Mouse (Mus musculus) midbrain, embryonic 11.5 days (tissue): ENCODE data around the gene Mapk12. TPM values are rescaled to one million over a fixed set of nuclear protein-coding genes. Genes with fewer than 3 reads are reported as not detected.

Experiments
- ATAC-seq: fragments of 200-750 bp; cut with Nextera tagmentation; 2 replicates; pipeline ENCODE4 v1.8.0; 2017; ENCODE audit warnings: moderate TSS enrichment, moderate library complexity; ENCODE audit not compliant: low FRiP score
- DNase-seq: peaks from one replicate; pipeline ENCODE4 v3.0.0; 2015; ENCODE audit warnings: low spot score; ENCODE audit errors: missing footprints
- H3K27ac ChIP-seq: fragments of 300-500 bp; sonication (generic); 2 replicates; pipeline ENCODE4 v1.5.1; 2014; ENCODE audit warnings: low read depth, low read length
- H3K27me3 ChIP-seq: fragments of 300-500 bp; sonication (generic); 2 replicates; pipeline ENCODE4 v1.6.1; 2014; ENCODE audit warnings: mild to moderate bottlenecking, low read length, moderate library complexity, mixed read lengths; ENCODE audit not compliant: control insufficient read depth, insufficient read depth
- H3K36me3 ChIP-seq: fragments of 300-500 bp; sonication (generic); 2 replicates; pipeline ENCODE4 v1.6.1; 2014; ENCODE audit warnings: mild to moderate bottlenecking, low read length, moderate library complexity, mixed read lengths; ENCODE audit not compliant: control insufficient read depth, insufficient read depth
- H3K4me1 ChIP-seq: fragments of 300-500 bp; sonication (generic); 2 replicates; pipeline ENCODE4 v1.6.1; 2014; ENCODE audit warnings: low read length; ENCODE audit not compliant: control insufficient read depth, insufficient read depth
- H3K4me2 ChIP-seq: fragments of 300-500 bp; sonication (generic); 2 replicates; pipeline ENCODE4 v1.6.1; 2014; ENCODE audit warnings: mild to moderate bottlenecking, moderate library complexity
- H3K4me3 ChIP-seq: fragments of 300-500 bp; sonication (generic); 2 replicates; pipeline ENCODE4 v1.5.1; 2014; ENCODE audit warnings: low read depth, low read length
- H3K9ac ChIP-seq: fragments of 300-500 bp; sonication (generic); 2 replicates; pipeline ENCODE4 v1.6.1; 2014; ENCODE audit warnings: low read length
- H3K9me3 ChIP-seq: fragments of 300-500 bp; sonication (generic); 2 replicates; pipeline ENCODE4 v1.6.1; 2016; ENCODE audit warnings: low read length; ENCODE audit not compliant: control insufficient read depth
- WGBS: fragments of 180-500 bp; shearing (Covaris S2); extraction: QIAGEN DNeasy Blood & Tissue Kit; methylation state at CpG from one replicate; pipeline ENCODE4 v1.1.7; 2014; 5-methylcytosine and 5-hydroxymethylcytosine counted together
- polyA plus RNA-seq: library from polyadenylated mRNA; unstranded; fragments of >200 nt; fragmentation: Nextera tagmentation; extraction: Ambion mirVana; gene quantifications from 2 replicates; pipeline ENCODE4 v1.2.1, GENCODE M21; 2014

Mapk12 gene
- polyA plus RNA-seq, 1 experiment from 2014 or later, result 27.0 TPM

- 2% methylated on average over 27 of the region's 27 CpGs for WGBS
- Histone ChIP-seq H3K36me3 (peaks cover 10% of the 10 kb centered on the region), H3K27ac (no peak overlapping the region), H3K9me3 (no peaks in the 10 kb centered on the region), H3K4me2 (peak overlapping the region; percentile 81), H3K4me3 (peak overlapping the region; percentile 59), H3K9ac (peak overlapping the region; percentile 54), H3K4me1 (peaks cover 34% of the 10 kb centered on the region), H3K27me3 (peaks cover 8% of the 10 kb centered on the region; the same call in 1 of the 2 replicates)
- DNase-seq (peak; percentile 94), ATAC-seq (peak; percentile 19; the same call in 1 of the 2 replicates)
Observed at GRCm38 (mm10) chr15:89146537-89146936, 6.0 kb upstream of the Mapk12 start.

GRCm38 (mm10) chr15:89145813-89146350 is 5.4 kb upstream of the Mapk12 start:
- Histone ChIP-seq H3K9ac (no peak overlapping the region), H3K27me3 (peaks cover 8% of the 10 kb centered on the region; the same call in 1 of the 2 replicates), H3K4me1 (peaks cover 38% of the 10 kb centered on the region), H3K9me3 (no peaks in the 10 kb centered on the region), H3K4me3 (no peak overlapping the region), H3K27ac (no peak overlapping the region), H3K36me3 (peaks cover 10% of the 10 kb centered on the region), H3K4me2 (peak overlapping the region; percentile 81; the same call in 1 of the 2 replicates)
- 81% methylated on average over 24 of the region's 24 CpGs for WGBS
- ATAC-seq, result no peak
- DNase-seq, result no peak

DNA sequence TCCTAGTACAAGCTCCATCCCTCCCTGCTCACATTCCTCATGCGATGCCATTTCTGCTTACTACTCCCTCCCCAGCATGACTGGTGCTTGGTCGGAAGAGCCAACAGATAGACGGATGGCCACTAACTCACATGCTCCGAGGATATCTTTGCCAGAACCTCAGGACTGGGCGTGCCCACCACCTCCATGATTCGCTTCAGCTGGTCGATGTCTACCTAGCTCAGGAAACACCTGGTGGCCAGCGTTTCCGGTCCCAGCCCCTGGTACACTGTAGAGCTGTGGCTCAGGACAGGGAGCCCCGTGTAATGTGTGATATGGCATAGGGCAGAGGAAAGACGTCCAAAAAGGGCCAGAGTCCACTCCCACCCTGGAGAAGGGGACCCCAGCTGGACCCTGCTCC is 4.5 kb upstream of the Mapk12 start:
- H3K9ac ChIP-seq, result no peak overlapping the region
- H3K9me3 ChIP-seq, result no peaks in the 10 kb centered on the region
- 89% methylated on average over 11 of the region's 11 CpGs for WGBS

GRCm38 (mm10) chr15:89143134-89143533 is 2.6 kb upstream of the Mapk12 start:
- H3K4me2 ChIP-seq, result no peak overlapping the region
- 80% methylated on average over 2 of the region's 2 CpGs for WGBS
- DNase-seq (peak; percentile 39), ATAC-seq (no peak)
- no peak overlapping the region for H3K4me3 ChIP-seq
- peaks cover 8% of the 10 kb centered on the region; the same call in 1 of the 2 replicates for H3K27me3 ChIP-seq
- no peak overlapping the region for H3K27ac ChIP-seq
- peaks cover 10% of the 10 kb centered on the region for H3K36me3 ChIP-seq
- peaks cover 38% of the 10 kb centered on the region for H3K4me1 ChIP-seq
- no peaks in the 10 kb centered on the region for H3K9me3 ChIP-seq
- H3K9ac ChIP-seq, result no peak overlapping the region

More for the DNA sequence above, 4.5 kb upstream of the Mapk12 start:
- Histone ChIP-seq H3K4me3 (no peak overlapping the region), H3K27ac (no peak overlapping the region), H3K36me3 (peaks cover 10% of the 10 kb centered on the region), H3K4me2 (no peak overlapping the region), H3K27me3 (peaks cover 8% of the 10 kb centered on the region; the same call in 1 of the 2 replicates), H3K4me1 (peaks cover 40% of the 10 kb centered on the region)
- ATAC-seq (no peak), DNase-seq (no peak)

- Histone ChIP-seq H3K9ac (no peak overlapping the region), H3K4me2 (no peak overlapping the region), H3K27me3 (peaks cover 4% of the 10 kb centered on the region; the same call in 1 of the 2 replicates), H3K36me3 (peaks cover 10% of the 10 kb centered on the region), H3K9me3 (no peaks in the 10 kb centered on the region), H3K27ac (no peak overlapping the region), H3K4me1 (peaks cover 26% of the 10 kb centered on the region), H3K4me3 (no peak overlapping the region)
- 74% methylated on average over 4 of the region's 4 CpGs for WGBS
- DNase-seq (no peak), ATAC-seq (no peak)
Observed at GRCm38 (mm10) chr15:89141905-89142304, 1.4 kb upstream of the Mapk12 start.

DNA sequence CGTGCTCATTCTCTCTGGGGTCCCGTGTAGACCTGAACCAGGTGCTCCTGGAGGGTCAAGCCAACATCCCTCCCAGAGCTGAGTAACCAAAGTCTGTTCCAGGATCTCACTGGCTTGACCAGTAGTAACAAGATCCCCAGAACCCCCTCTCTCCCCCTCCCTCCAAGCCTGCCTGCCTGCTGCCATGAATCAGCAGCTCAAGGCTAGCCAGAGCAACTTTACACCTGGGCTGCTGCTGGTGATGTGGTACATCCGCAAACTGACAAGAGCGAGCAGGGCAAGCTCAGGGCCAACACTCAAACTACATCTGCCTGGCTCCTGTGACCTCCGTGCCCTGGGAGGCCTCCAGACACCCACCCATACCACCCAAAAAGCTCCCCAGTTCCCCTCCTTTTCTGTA is 940 bp upstream of the Mapk12 start:
- H3K9me3 ChIP-seq, result no peaks in the 10 kb centered on the region
- H3K4me2 ChIP-seq, result peak overlapping the region; percentile 95; the same call in 1 of the 2 replicates
- WGBS, result 26% methylated on average over 5 of the region's 5 CpGs
- H3K9ac ChIP-seq, result no peak overlapping the region
- peaks cover 21% of the 10 kb centered on the region for H3K4me1 ChIP-seq
- H3K36me3 ChIP-seq, result peaks cover 10% of the 10 kb centered on the region
- no peak overlapping the region for H3K4me3 ChIP-seq
- DNase-seq (peak; percentile 85), ATAC-seq (peak; percentile 15; the same call in 1 of the 2 replicates)
- H3K27ac ChIP-seq, result no peak overlapping the region
- peaks cover 4% of the 10 kb centered on the region; the same call in 1 of the 2 replicates for H3K27me3 ChIP-seq

DNA sequence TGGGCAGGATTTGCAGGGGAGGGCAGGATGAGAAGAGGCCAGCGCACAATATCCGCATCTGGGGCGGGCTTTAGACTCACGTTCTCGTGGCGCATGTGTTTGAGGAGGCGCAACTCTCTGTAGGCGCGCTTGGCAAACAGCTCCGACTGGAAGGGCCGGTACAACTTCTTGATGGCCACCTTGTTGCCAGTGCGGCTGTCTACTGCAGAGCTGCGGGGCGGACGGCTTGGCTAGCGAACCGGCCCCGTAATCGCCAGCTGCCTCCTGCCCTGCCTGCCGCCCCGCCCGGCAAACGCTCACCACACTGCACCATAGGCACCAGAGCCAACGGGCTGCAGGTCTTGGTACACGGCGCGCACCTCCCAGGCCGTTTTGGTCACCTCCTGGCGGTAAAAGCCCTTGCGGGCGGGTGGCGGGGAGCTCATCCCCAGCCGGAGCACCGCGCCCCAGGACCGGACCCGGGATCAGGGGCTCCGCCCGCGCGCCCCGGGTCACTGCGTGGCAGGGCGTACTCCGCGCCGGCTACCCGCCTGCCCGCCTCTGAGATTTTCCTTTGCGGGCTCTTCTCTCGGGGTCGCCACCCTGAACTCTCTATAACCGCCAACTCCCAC is 350 bp downstream of the Mapk12 start:
- under 1% methylated on average over 53 of the region's 53 CpGs for WGBS
- no peaks in the 10 kb centered on the region; the same call in 1 of the 2 replicates for H3K27me3 ChIP-seq
- peak overlapping the region; percentile 95 for H3K4me2 ChIP-seq
- H3K9me3 ChIP-seq, result no peaks in the 10 kb centered on the region
- H3K9ac ChIP-seq, result peak overlapping the region; percentile 86
- peak overlapping the region; percentile 65 for H3K4me3 ChIP-seq
- peaks cover 10% of the 10 kb centered on the region for H3K36me3 ChIP-seq
- ATAC-seq, result peak; percentile 43
- peaks cover 19% of the 10 kb centered on the region for H3K4me1 ChIP-seq
- H3K27ac ChIP-seq, result peak overlapping the region; percentile 40
- DNase-seq, result peak; percentile 90

DNA sequence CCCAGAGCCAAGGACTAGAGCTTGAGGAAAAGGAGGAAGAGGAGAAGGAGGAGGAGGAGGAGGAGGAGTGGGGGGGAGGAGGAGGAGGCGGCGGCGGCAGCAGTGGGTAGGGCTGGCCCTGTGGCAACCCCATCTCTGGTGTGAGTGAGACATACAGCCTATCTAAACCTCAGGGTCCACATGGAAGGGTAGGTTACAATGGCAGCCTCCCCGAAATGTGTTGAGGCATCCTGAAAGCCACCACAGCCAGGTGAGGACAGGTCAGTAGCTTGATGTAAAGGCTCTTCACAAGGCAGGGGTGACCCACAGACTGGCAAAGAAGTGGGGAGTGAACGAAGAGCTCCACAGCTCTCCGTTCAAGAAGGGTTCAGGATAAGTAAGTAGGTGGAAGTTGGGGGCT is 2.0 kb downstream of the Mapk12 start:
- Histone ChIP-seq H3K27me3 (no peaks in the 10 kb centered on the region; the same call in 1 of the 2 replicates), H3K36me3 (peaks cover under 1% of the 10 kb centered on the region; the same call in 1 of the 2 replicates), H3K9ac (no peak overlapping the region), H3K9me3 (no peaks in the 10 kb centered on the region), H3K4me2 (no peak overlapping the region), H3K4me1 (peaks cover 19% of the 10 kb centered on the region), H3K4me3 (no peak overlapping the region), H3K27ac (no peak overlapping the region)
- 90% methylated on average over 6 of the region's 6 CpGs for WGBS
- no peak for DNase-seq
- no peak for ATAC-seq

GRCm38 (mm10) chr15:89138046-89138405 is 2.5 kb downstream of the Mapk12 start:
- H3K36me3 ChIP-seq, result no peaks in the 10 kb centered on the region
- DNase-seq (peak; percentile 69), ATAC-seq (no peak)
- WGBS, result 84% methylated on average over 7 of the region's 7 CpGs
- H3K4me2 ChIP-seq, result no peak overlapping the region
- H3K9ac ChIP-seq, result no peak overlapping the region
- H3K4me1 ChIP-seq, result peaks cover 19% of the 10 kb centered on the region
- no peak overlapping the region for H3K4me3 ChIP-seq
- H3K27me3 ChIP-seq, result no peaks in the 10 kb centered on the region; the same call in 1 of the 2 replicates
- no peak overlapping the region for H3K27ac ChIP-seq
- no peaks in the 10 kb centered on the region for H3K9me3 ChIP-seq
